Mouse (Mus musculus) 3T3-L1 (cell line): ENCODE data around the gene Mb21d2.

Source experiments
- DNase-seq: peaks from one replicate; pipeline ENCODE4 v3.0.0-alpha.2; 2015; ENCODE audit warnings: low read depth, low spot score

Gene Mb21d2

GRCm38 (mm10) chr16:28928815-28929685 is at the start of gene Mb21d2:
Gene Mb21d2, minus strand, starts transcription at chr16:28929673.
- peak; percentile 72 for DNase-seq

GRCm38 (mm10) chr16:28966236-28966635 is 36.8 kb upstream of the Mb21d2 start:
- peak; percentile 37 for DNase-seq

- DNase-seq, result peak; percentile 96
Measured at GRCm38 (mm10) chr16:28964048-28964447, 34.6 kb upstream of the Mb21d2 start.

- peak; percentile 27 for DNase-seq
Measured at GRCm38 (mm10) chr16:28962987-28963386, 33.5 kb upstream of the Mb21d2 start.

- no peak for DNase-seq
Measured at GRCm38 (mm10) chr16:28949810-28950209, 20.3 kb upstream of the Mb21d2 start.

- no peak for DNase-seq
Measured at GRCm38 (mm10) chr16:28943254-28943653, 13.8 kb upstream of the Mb21d2 start.

- DNase-seq, result peak; percentile 54
Measured at GRCm38 (mm10) chr16:28936181-28936792, 6.8 kb upstream of the Mb21d2 start.

GRCm38 (mm10) chr16:28935701-28936100 is 6.2 kb upstream of the Mb21d2 start:
- peak; percentile 13 for DNase-seq

- DNase-seq, result peak; percentile 24
Measured at GRCm38 (mm10) chr16:28931213-28931612, 1.7 kb upstream of the Mb21d2 start.

GRCm38 (mm10) chr16:28930426-28930825 is 953 bp upstream of the Mb21d2 start:
- DNase-seq, result no peak

- peak; percentile 70 for DNase-seq
Measured at GRCm38 (mm10) chr16:28929686-28930291, 316 bp upstream of the Mb21d2 start.

GRCm38 (mm10) chr16:28928466-28928814 is 1.0 kb downstream of the Mb21d2 start:
- peak; percentile 72 for DNase-seq

GRCm38 (mm10) chr16:28927381-28927780 is 2.1 kb downstream of the Mb21d2 start:
- DNase-seq, result no peak

GRCm38 (mm10) chr16:28919320-28919885 is 10.1 kb downstream of the Mb21d2 start:
- no peak for DNase-seq

- no peak for DNase-seq
Measured at GRCm38 (mm10) chr16:28915362-28915761, 14.1 kb downstream of the Mb21d2 start.

- DNase-seq, result no peak
Measured at GRCm38 (mm10) chr16:28914709-28915108, 14.8 kb downstream of the Mb21d2 start.

GRCm38 (mm10) chr16:28911414-28912050 is 17.9 kb downstream of the Mb21d2 start:
- no peak for DNase-seq

- no peak for DNase-seq
Measured at GRCm38 (mm10) chr16:28906370-28907275, 22.9 kb downstream of the Mb21d2 start.

- DNase-seq, result no peak
Measured at GRCm38 (mm10) chr16:28905567-28906289, 23.7 kb downstream of the Mb21d2 start.
